Mouse (Mus musculus) forebrain, embryonic 13.5 days (tissue): ENCODE measurements around the gene Nagk. TPM values are rescaled to one million over a fixed set of nuclear protein-coding genes. Genes with fewer than 3 reads are reported as not detected.

Source experiments
- ATAC-seq: fragments of 200-750 bp; cut with Nextera tagmentation; 2 replicates; pipeline ENCODE4 v1.8.0; 2017
- H3K27ac ChIP-seq: fragments of 300-500 bp; sonication (generic); 2 replicates; pipeline ENCODE4 v1.5.1; 2015; ENCODE audit warnings: inconsistent platforms, mild to moderate bottlenecking, moderate library complexity
- H3K27me3 ChIP-seq: fragments of 300-500 bp; sonication (generic); 2 replicates; pipeline ENCODE4 v1.6.1; 2015; ENCODE audit warnings: mild to moderate bottlenecking, inconsistent platforms
- H3K36me3 ChIP-seq: fragments of 300-500 bp; sonication (generic); 2 replicates; pipeline ENCODE4 v1.6.1; 2015; ENCODE audit warnings: mild to moderate bottlenecking, inconsistent platforms; ENCODE audit not compliant: poor library complexity, severe bottlenecking
- H3K4me1 ChIP-seq: fragments of 300-500 bp; sonication (generic); 2 replicates; pipeline ENCODE4 v1.6.1; 2015; ENCODE audit warnings: inconsistent platforms
- H3K4me2 ChIP-seq: fragments of 300-500 bp; sonication (generic); 2 replicates; pipeline ENCODE4 v1.6.1; 2015; ENCODE audit warnings: inconsistent platforms, mild to moderate bottlenecking, moderate library complexity
- H3K4me3 ChIP-seq: fragments of 300-500 bp; sonication (generic); 2 replicates; pipeline ENCODE4 v1.5.1; 2015; ENCODE audit warnings: mild to moderate bottlenecking, inconsistent platforms
- H3K9ac ChIP-seq: fragments of 300-500 bp; sonication (generic); 2 replicates; pipeline ENCODE4 v1.6.1; 2015; ENCODE audit warnings: mild to moderate bottlenecking, inconsistent platforms
- H3K9me3 ChIP-seq: fragments of 300-500 bp; sonication (generic); replicated peaks from 2 replicates; pipeline ENCODE4 v1.6.1; 2016; ENCODE audit warnings: inconsistent platforms
- WGBS: fragments of 180-500 bp; shearing (Covaris S2); methylation state at CpG from one replicate; pipeline ENCODE4 v1.1.7; 2015; 5-methylcytosine and 5-hydroxymethylcytosine counted together
- polyA plus RNA-seq: library from polyadenylated mRNA; unstranded; fragments of >200 nt; fragmentation: Nextera tagmentation; extraction: Ambion mirVana; gene quantifications from 2 replicates; pipeline ENCODE4 v1.2.1, GENCODE M21; 2015

Gene Nagk
- 64.9 and 72.8 TPM in 2 replicates for polyA plus RNA-seq

GRCm38 (mm10) chr6:83794760-83795296, at the start of gene Nagk:
Gene Nagk (plus strand): TSS chr6:83794982.
- Histone ChIP-seq H3K4me1 (peaks cover 12% of the 10 kb centered on the region), H3K9ac (peak within 1 kb of the TSS; percentile 84), H3K36me3 (peaks cover 15% of the 10 kb centered on the region), H3K4me2 (peak within 1 kb of the TSS; percentile 82), H3K4me3 (peak within 1 kb of the TSS; percentile 76), H3K27me3 (no peaks in the 10 kb centered on the region), H3K27ac (peak within 1 kb of the TSS; percentile 96), H3K9me3 (no peaks in the 10 kb centered on the region)
- under 1% methylated on average over 43 of the region's 43 CpGs for WGBS
- ATAC-seq, result peak; percentile 96

GRCm38 (mm10) chr6:83745466-83745865, 49.3 kb upstream of the Nagk start:
- H3K9ac ChIP-seq, result no peak overlapping the region
- H3K27ac ChIP-seq, result no peak overlapping the region
- 0 out of 2 replicates have a peak, but pooled peaks cover 2% of the 10 kb centered on the region for H3K4me1 ChIP-seq
- no peak overlapping the region for H3K4me3 ChIP-seq
- no peak for ATAC-seq
- peaks cover 10% of the 10 kb centered on the region for H3K27me3 ChIP-seq
- H3K36me3 ChIP-seq, result no peaks in the 10 kb centered on the region
- 43% methylated on average over 2 of the region's 2 CpGs for WGBS
- no peaks in the 10 kb centered on the region for H3K9me3 ChIP-seq
- H3K4me2 ChIP-seq, result no peak overlapping the region

- no peak overlapping the region for H3K9ac ChIP-seq
- 55% methylated on average over 3 of the region's 3 CpGs for WGBS
- no peak for ATAC-seq
Measured at GRCm38 (mm10) chr6:83749286-83749685, 45.5 kb upstream of the Nagk start.

GRCm38 (mm10) chr6:83750171-83750684, 44.6 kb upstream of the Nagk start:
- Histone ChIP-seq H3K27me3 (peaks cover 27% of the 10 kb centered on the region), H3K27ac (no peak overlapping the region), H3K9ac (no peak overlapping the region), H3K36me3 (no peaks in the 10 kb centered on the region), H3K9me3 (no peaks in the 10 kb centered on the region), H3K4me1 (0 out of 2 replicates have a peak, but pooled peaks cover 2% of the 10 kb centered on the region), H3K4me3 (no peak overlapping the region), H3K4me2 (no peak overlapping the region)
- no peak for ATAC-seq
- WGBS, result 8% methylated on average over 11 of the region's 11 CpGs

More at GRCm38 (mm10) chr6:83749286-83749685, 45.5 kb upstream of the Nagk start:
- peaks cover 27% of the 10 kb centered on the region for H3K27me3 ChIP-seq
- H3K4me2 ChIP-seq, result no peak overlapping the region
- H3K4me1 ChIP-seq, result 0 out of 2 replicates have a peak, but pooled peaks cover 2% of the 10 kb centered on the region
- no peak overlapping the region for H3K27ac ChIP-seq
- no peak overlapping the region for H3K4me3 ChIP-seq
- no peaks in the 10 kb centered on the region for H3K36me3 ChIP-seq
- H3K9me3 ChIP-seq, result no peaks in the 10 kb centered on the region

GRCm38 (mm10) chr6:83756051-83756450, 38.7 kb upstream of the Nagk start:
- no peaks in the 10 kb centered on the region for H3K9me3 ChIP-seq
- WGBS, result 76% methylated on average over 9 of the region's 9 CpGs
- peaks cover 7% of the 10 kb centered on the region; the same call in 1 of the 2 replicates for H3K4me1 ChIP-seq
- H3K27me3 ChIP-seq, result peaks cover 61% of the 10 kb centered on the region
- H3K4me3 ChIP-seq, result no peak overlapping the region
- H3K4me2 ChIP-seq, result no peak overlapping the region
- no peaks in the 10 kb centered on the region for H3K36me3 ChIP-seq
- H3K27ac ChIP-seq, result no peak overlapping the region
- no peak overlapping the region for H3K9ac ChIP-seq
- ATAC-seq, result no peak

GRCm38 (mm10) chr6:83762344-83762743, 32.4 kb upstream of the Nagk start, which contains the start of gene Ankrd53:
Gene Ankrd53 (plus strand): TSS chr6:83762644.
- WGBS, result 26% methylated on average over 6 of the region's 6 CpGs
- no peak for ATAC-seq
- Histone ChIP-seq H3K36me3 (no peaks in the 10 kb centered on the region), H3K4me1 (peaks cover 16% of the 10 kb centered on the region), H3K9me3 (no peaks in the 10 kb centered on the region), H3K4me3 (peak within 1 kb of the TSS; percentile 28), H3K27ac (no peak within 1 kb of the TSS), H3K4me2 (peak within 1 kb of the TSS; percentile 60), H3K9ac (peak within 1 kb of the TSS; percentile 43; the same call in 1 of the 2 replicates), H3K27me3 (peaks cover 69% of the 10 kb centered on the region)

GRCm38 (mm10) chr6:83762880-83763431, 31.8 kb upstream of the Nagk start:
- peaks cover 15% of the 10 kb centered on the region for H3K4me1 ChIP-seq
- H3K27me3 ChIP-seq, result peaks cover 63% of the 10 kb centered on the region
- H3K27ac ChIP-seq, result no peak overlapping the region
- peak overlapping the region; percentile 43; the same call in 1 of the 2 replicates for H3K9ac ChIP-seq
- WGBS, result under 1% methylated on average over 35 of the region's 35 CpGs
- peak overlapping the region; percentile 60 for H3K4me2 ChIP-seq
- ATAC-seq, result peak; percentile 43; the same call in 1 of the 2 replicates
- H3K9me3 ChIP-seq, result no peaks in the 10 kb centered on the region
- H3K4me3 ChIP-seq, result peak overlapping the region; percentile 28
- no peaks in the 10 kb centered on the region for H3K36me3 ChIP-seq

GRCm38 (mm10) chr6:83766982-83767381, 27.8 kb upstream of the Nagk start:
- Histone ChIP-seq H3K36me3 (peaks cover 38% of the 10 kb centered on the region), H3K4me3 (no peak overlapping the region), H3K9me3 (no peaks in the 10 kb centered on the region), H3K4me1 (peaks cover 10% of the 10 kb centered on the region), H3K9ac (no peak overlapping the region), H3K4me2 (no peak overlapping the region), H3K27ac (no peak overlapping the region), H3K27me3 (peaks cover 30% of the 10 kb centered on the region)
- WGBS, result 94% methylated on average over 3 of the region's 3 CpGs
- no peak for ATAC-seq

GRCm38 (mm10) chr6:83768485-83768884, 26.3 kb upstream of the Nagk start:
- H3K4me3 ChIP-seq, result no peak overlapping the region
- no peak overlapping the region for H3K4me2 ChIP-seq
- H3K4me1 ChIP-seq, result peaks cover 2% of the 10 kb centered on the region; the same call in 1 of the 2 replicates
- H3K27me3 ChIP-seq, result peaks cover 15% of the 10 kb centered on the region
- 83% methylated on average over 5 of the region's 5 CpGs for WGBS
- no peak overlapping the region for H3K27ac ChIP-seq
- no peak for ATAC-seq
- H3K36me3 ChIP-seq, result peaks cover 46% of the 10 kb centered on the region
- H3K9me3 ChIP-seq, result no peaks in the 10 kb centered on the region
- no peak overlapping the region for H3K9ac ChIP-seq

- H3K4me1 ChIP-seq, result peaks cover 22% of the 10 kb centered on the region
- H3K9me3 ChIP-seq, result no peaks in the 10 kb centered on the region
- no peak for ATAC-seq
- no peak overlapping the region for H3K27ac ChIP-seq
- WGBS, result 64% methylated on average over 8 of the region's 9 CpGs
- peak overlapping the region; percentile 83 for H3K4me3 ChIP-seq
- H3K27me3 ChIP-seq, result no peaks in the 10 kb centered on the region
- H3K9ac ChIP-seq, result peak overlapping the region; percentile 92
- H3K4me2 ChIP-seq, result peak overlapping the region; percentile 78
- H3K36me3 ChIP-seq, result peaks cover 35% of the 10 kb centered on the region
Measured at GRCm38 (mm10) chr6:83774126-83774525, 20.7 kb upstream of the Nagk start.

- peak; percentile 52 for ATAC-seq
Measured at GRCm38 (mm10) chr6:83774781-83775563, 19.8 kb upstream of the Nagk start.

More at GRCm38 (mm10) chr6:83774781-83775563, 19.8 kb upstream of the Nagk start:
- H3K27ac ChIP-seq, result peak overlapping the region; percentile 74
- peaks cover 22% of the 10 kb centered on the region for H3K4me1 ChIP-seq
- peak overlapping the region; percentile 78 for H3K4me2 ChIP-seq
- 3% methylated on average over 14 of the region's 14 CpGs for WGBS
- peak overlapping the region; percentile 92 for H3K9ac ChIP-seq
- H3K9me3 ChIP-seq, result no peaks in the 10 kb centered on the region
- H3K36me3 ChIP-seq, result peaks cover 27% of the 10 kb centered on the region
- H3K27me3 ChIP-seq, result no peaks in the 10 kb centered on the region
- peak overlapping the region; percentile 83 for H3K4me3 ChIP-seq
